Mouse (Mus musculus) liver, embryonic 13.5 days (tissue): ENCODE data around the gene Mphosph9. TPM values are rescaled to one million over a fixed set of nuclear protein-coding genes. Genes with fewer than 3 reads are reported as not detected.

Experiments
- polyA plus RNA-seq: library from polyadenylated mRNA; unstranded; fragments of >200 nt; fragmentation: Nextera tagmentation; extraction: Ambion mirVana; gene quantifications from 2 replicates; pipeline ENCODE4 v1.2.1, GENCODE M21; 2015

The Mphosph9 gene
- polyA plus RNA-seq, 1 experiment from 2014 or later = 5.6 TPM

Other genes with a start within 250 kb of the Mphosph9 start
- gene Abcb9, start 232.2 kb downstream of the Mphosph9 start, polyA plus RNA-seq = 4.5 and 4.6 TPM in 2 replicates
- 18.4 and 18.5 TPM in 2 replicates for gene Ogfod2, start 215.7 kb downstream of the Mphosph9 start, polyA plus RNA-seq
- gene Arl6ip4, start 211.9 kb downstream of the Mphosph9 start, polyA plus RNA-seq = 83.3 and 84.6 TPM in 2 replicates
- gene Pitpnm2, start 78.2 kb downstream of the Mphosph9 start, polyA plus RNA-seq = 1.3 and 1.4 TPM in 2 replicates
- 7.0 and 7.7 TPM in 2 replicates for gene 2810006K23Rik, start 117 bp upstream of the Mphosph9 start, polyA plus RNA-seq
- 15.2 and 17.1 TPM in 2 replicates for gene Cdk2ap1, start 35.1 kb upstream of the Mphosph9 start, polyA plus RNA-seq
- gene Sbno1, start 98.0 kb upstream of the Mphosph9 start, polyA plus RNA-seq = 50.7 and 64.9 TPM in 2 replicates
- gene Kmt5a, start 112.0 kb upstream of the Mphosph9 start, polyA plus RNA-seq = 45.4 and 58.4 TPM in 2 replicates
- 9.9 and 10.3 TPM in 2 replicates for gene Rilpl2, start 150.4 kb upstream of the Mphosph9 start, polyA plus RNA-seq
- 14.6 and 15.0 TPM in 2 replicates for gene Snrnp35, start 155.2 kb upstream of the Mphosph9 start, polyA plus RNA-seq
- 1.9 and 2.5 TPM in 2 replicates for gene Rilpl1, start 203.4 kb upstream of the Mphosph9 start, polyA plus RNA-seq
- gene Tmed2, start 212.7 kb upstream of the Mphosph9 start, polyA plus RNA-seq = 366 and 422 TPM in 2 replicates
- gene Ddx55, start 224.9 kb upstream of the Mphosph9 start, polyA plus RNA-seq = 9.4 and 11.0 TPM in 2 replicates